Mouse (Mus musculus) gastrocnemius, adult 2 months (tissue): ENCODE data around the gene Olfr857. TPM values are rescaled to one million over a fixed set of nuclear protein-coding genes. Genes with fewer than 3 reads are reported as not detected.
"Not testable (repeated sequence)": the region's sequence is repeated elsewhere in the genome, so short reads cannot be mapped to it uniquely, and the experiment has no call there.

Experiments
- DNase-seq: peaks from one replicate; pipeline ENCODE4 v3.0.0; 2022
- H3K27ac ChIP-seq: fragments of 200-600 bp; 2 replicates; pipeline ENCODE4 v1.8.1; 2022; ENCODE audit warnings: mild to moderate bottlenecking
- H3K4me3 ChIP-seq: fragments of 200-600 bp; 2 replicates; pipeline ENCODE4 v1.8.1; 2022; ENCODE audit warnings: mild to moderate bottlenecking, moderate library complexity
- CTCF ChIP-seq: fragments of 200-600 bp; IDR thresholded peaks from 2 replicates; pipeline ENCODE4 v1.8.1; 2022; ENCODE audit warnings: antibody characterized with exemption, mild to moderate bottlenecking, moderate library complexity
- intact Hi-C: fragments of 180-260 bp; cut with DNase I; formaldehyde crosslinking; loops from one replicate; pipeline ENCODE4 v1.15.1; 2025
- long read RNA-seq, 2 experiments: library from polyadenylated mRNA; stranded (forward); transcript quantifications; one replicate each; pipeline ENCODE4 v2.0.0; 2021
- total RNA-seq, 2 experiments: library from RNA; stranded (reverse); gene quantifications; 2 replicates each; pipeline ENCODE4 v1.2.3; 2021

The Olfr857 gene
- total RNA-seq: not detected
- long read RNA-seq, experiment 1: 0 reads
- long read RNA-seq, experiment 2: 0 reads

- H3K27ac ChIP-seq: no peak within 1 kb of the TSS
- intact Hi-C loops: no loop called here
- H3K4me3 ChIP-seq: no peak within 1 kb of the TSS
- no peak for TF ChIP-seq CTCF
- DNase-seq: no peak
Measured at GRCm38 (mm10) chr9:19709133-19709532, at the start of gene Olfr857. Olfr857 (plus strand) TSS chr9:19709433.

GRCm38 (mm10) chr9:19690281-19690680 is 19.0 kb upstream of the Olfr857 start:
- H3K4me3 ChIP-seq: no peak overlapping the region
- intact Hi-C loops: no loop called here
- no peak for TF ChIP-seq CTCF
- DNase-seq: no peak
- no peak overlapping the region for H3K27ac ChIP-seq

GRCm38 (mm10) chr9:19691426-19691825 is 17.8 kb upstream of the Olfr857 start:
- Histone ChIP-seq H3K27ac (no peak overlapping the region), H3K4me3 (no peak overlapping the region)
- no peak for DNase-seq
- no peak for TF ChIP-seq CTCF
- intact Hi-C loops: no loop called here

GRCm38 (mm10) chr9:19692430-19692829 is 16.8 kb upstream of the Olfr857 start:
- H3K4me3 ChIP-seq: no peak overlapping the region
- no peak for TF ChIP-seq CTCF
- intact Hi-C loops: no loop called here
- no peak for DNase-seq
- H3K27ac ChIP-seq: no peak overlapping the region

- H3K4me3 ChIP-seq, H3K27ac ChIP-seq, DNase-seq, intact Hi-C loops: not testable (repeated sequence)
Measured at GRCm38 (mm10) chr9:19694285-19694684, 14.9 kb upstream of the Olfr857 start.

- H3K4me3 ChIP-seq, H3K27ac ChIP-seq, intact Hi-C loops, DNase-seq: not testable (repeated sequence)
Measured at GRCm38 (mm10) chr9:19694898-19695379, 14.3 kb upstream of the Olfr857 start.

- intact Hi-C loops: not testable (repeated sequence)
Measured at GRCm38 (mm10) chr9:19704546-19704945, 4.7 kb upstream of the Olfr857 start.

More at GRCm38 (mm10) chr9:19704546-19704945, 4.7 kb upstream of the Olfr857 start:
- H3K27ac ChIP-seq, DNase-seq, H3K4me3 ChIP-seq: not testable (repeated sequence)

Other genes starting within 250 kb of the Olfr857 start
- not detected for gene Olfr850, start 231.2 kb upstream of the Olfr857 start, total RNA-seq
- gene Olfr851, start 216.1 kb upstream of the Olfr857 start, total RNA-seq: not detected
- not detected for gene Olfr853, start 168.4 kb upstream of the Olfr857 start, total RNA-seq
- gene Olfr854, start 142.1 kb upstream of the Olfr857 start, total RNA-seq: not detected
- gene Olfr855, start 126.8 kb upstream of the Olfr857 start, total RNA-seq: not detected
- gene Zfp317, start 87.3 kb upstream of the Olfr857 start, total RNA-seq: 10 to 100 TPM; 15.3 to 15.4 TPM
- gene Olfr58, start 70.8 kb downstream of the Olfr857 start, total RNA-seq: not detected
- not detected for gene Olfr859, start 95.5 kb downstream of the Olfr857 start, total RNA-seq
- gene Olfr860, start 140.3 kb downstream of the Olfr857 start, total RNA-seq: not detected
- not detected for gene Olfr862, start 178.6 kb downstream of the Olfr857 start, total RNA-seq
- gene Olfr77, start 207.4 kb downstream of the Olfr857 start, total RNA-seq: not detected